Mouse (Mus musculus): ENCODE data around the gene Akap11.

- TF ChIP-seq CTCF (IDR thresholded peaks at IDR 0.05; ENCODE audit: low read depth) (no peak), EP300 (IDR thresholded peaks at IDR 0.05; ENCODE audit: low read depth) (no peak)
Measured at GRCm38 (mm10) chr14:78568410-78568809, 31.8 kb upstream of the Akap11 start.

Measured in liver, embryonic 14.5 days (tissue).